Mouse (Mus musculus) midbrain, postnatal 0 days (tissue): Measurements from ENCODE around the gene Pcbp2. TPM values are rescaled to one million over a fixed set of nuclear protein-coding genes. Genes with fewer than 3 reads are reported as not detected.

Source experiments
- ATAC-seq: fragments of 200-750 bp; cut with Nextera tagmentation; 2 replicates; pipeline ENCODE4 v1.8.0; 2017; ENCODE audit warnings: moderate number of reproducible peaks, mild to moderate bottlenecking, moderate TSS enrichment, moderate library complexity; ENCODE audit not compliant: low FRiP score
- DNase-seq: peaks from one replicate; pipeline ENCODE4 v3.0.0-alpha.2; 2015; ENCODE audit warnings: low spot score
- H3K27ac ChIP-seq: fragments of 300-500 bp; sonication (generic); 2 replicates; pipeline ENCODE4 v1.5.1; 2014; ENCODE audit warnings: low read depth, mild to moderate bottlenecking, low read length, mixed read lengths
- H3K27me3 ChIP-seq: fragments of 300-500 bp; sonication (generic); 2 replicates; pipeline ENCODE4 v1.6.1; 2014; ENCODE audit warnings: low read length, control low read depth, mixed read lengths; ENCODE audit not compliant: insufficient read depth
- H3K36me3 ChIP-seq: fragments of 300-500 bp; sonication (generic); 2 replicates; pipeline ENCODE4 v1.6.1; 2014; ENCODE audit warnings: low read length, control low read depth, mixed read lengths; ENCODE audit not compliant: insufficient read depth
- H3K4me1 ChIP-seq: fragments of 300-500 bp; sonication (generic); 2 replicates; pipeline ENCODE4 v1.6.1; 2014; ENCODE audit warnings: mild to moderate bottlenecking, control low read depth, antibody characterized with exemption, low read length, mixed read lengths; ENCODE audit not compliant: insufficient read depth
- H3K4me2 ChIP-seq: fragments of 300-500 bp; sonication (generic); 2 replicates; pipeline ENCODE4 v1.6.1; 2014; ENCODE audit warnings: low read depth, mild to moderate bottlenecking, low read length, mixed read lengths; ENCODE audit not compliant: poor library complexity, severe bottlenecking
- H3K4me3 ChIP-seq: fragments of 300-500 bp; sonication (generic); 2 replicates; pipeline ENCODE4 v1.5.1; 2014; ENCODE audit warnings: low read depth, mild to moderate bottlenecking, low read length, moderate library complexity
- H3K9ac ChIP-seq: fragments of 300-500 bp; sonication (generic); replicated peaks from 2 replicates; pipeline ENCODE4 v1.6.1; 2014; ENCODE audit warnings: mild to moderate bottlenecking, low read length, moderate library complexity, mixed read lengths; ENCODE audit not compliant: poor library complexity, severe bottlenecking
- H3K9me3 ChIP-seq: fragments of 300-500 bp; sonication (generic); 2 replicates; pipeline ENCODE4 v1.6.1; 2016; ENCODE audit warnings: low read length, control low read depth
- CTCF ChIP-seq: IDR thresholded peaks from 2 replicates; pipeline ENCODE4 v1.5.1; 2016; ENCODE audit warnings: antibody characterized with exemption, mild to moderate bottlenecking
- WGBS: fragments of 180-500 bp; shearing (Covaris S2); extraction: QIAGEN DNeasy Blood & Tissue Kit; methylation state at CpG from one replicate; pipeline ENCODE4 v1.1.7; 2014; 5-methylcytosine and 5-hydroxymethylcytosine counted together
- polyA plus RNA-seq: library from polyadenylated mRNA; unstranded; fragments of >200 nt; fragmentation: Nextera tagmentation; extraction: Ambion mirVana; gene quantifications from 2 replicates; pipeline ENCODE4 v1.2.1, GENCODE M21; 2015
- total RNA-seq: library from RNA; depleted of rRNA; stranded (reverse); fragments of >200 nt; gene quantifications from 2 replicates; pipeline ENCODE4 v1.2.3, GENCODE M21; 2014

Pcbp2 gene
- total and polyA plus RNA-seq, 2 experiments from 2014 or later = 103 to 150 TPM

DNA sequence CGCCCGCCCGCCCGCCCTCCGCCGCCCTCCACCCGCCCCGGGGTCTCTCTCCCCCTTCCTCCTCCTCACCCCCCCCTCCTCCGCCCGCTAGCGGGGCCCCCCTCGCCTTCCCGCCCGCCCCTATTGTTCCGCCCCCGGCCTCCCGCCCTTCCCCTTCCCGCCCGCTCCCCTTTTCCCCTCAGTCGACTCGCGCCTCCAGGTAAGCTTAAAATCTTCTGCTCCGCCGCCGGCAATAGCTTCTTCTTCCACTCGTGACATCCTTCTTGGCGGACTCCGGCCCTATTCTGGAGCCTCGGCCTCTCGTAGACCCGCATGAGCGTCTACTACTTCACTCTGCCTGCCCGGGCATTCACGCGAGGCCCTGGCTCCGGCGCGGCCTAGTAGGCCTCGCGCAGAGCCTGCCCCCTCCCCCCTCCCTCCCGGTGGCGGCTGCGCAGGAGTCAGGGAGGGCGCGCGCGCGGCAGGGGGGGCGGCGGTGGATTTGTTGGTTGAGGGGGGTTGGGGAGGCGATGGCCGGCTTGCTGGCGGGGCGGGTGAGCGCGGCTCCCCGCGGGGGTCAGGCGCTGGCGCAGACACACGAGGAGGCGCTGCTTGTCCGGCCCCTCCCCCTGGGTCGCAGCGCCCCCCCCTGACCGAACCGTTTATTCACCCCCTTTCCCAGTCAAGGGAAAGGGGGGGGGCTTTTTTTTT is 411 bp downstream of the Pcbp2 start:
- DNase-seq = peak; percentile 89
- peak overlapping the region; percentile 87 for H3K9ac ChIP-seq
- H3K9me3 ChIP-seq = no peaks in the 10 kb centered on the region
- 1% methylated on average over 35 of the region's 67 CpGs for WGBS
- no peaks in the 10 kb centered on the region for H3K4me1 ChIP-seq
- peaks cover 5% of the 10 kb centered on the region; the same call in 1 of the 2 replicates for H3K36me3 ChIP-seq
- peak; percentile 82 for ATAC-seq
- peak overlapping the region; percentile 98 for H3K27ac ChIP-seq
- peak; percentile 13; the same call in 1 of the 2 replicates for TF ChIP-seq CTCF
- peak overlapping the region; percentile 56 for H3K4me2 ChIP-seq
- H3K27me3 ChIP-seq = no peaks in the 10 kb centered on the region
- H3K4me3 ChIP-seq = peak overlapping the region; percentile 87

DNA sequence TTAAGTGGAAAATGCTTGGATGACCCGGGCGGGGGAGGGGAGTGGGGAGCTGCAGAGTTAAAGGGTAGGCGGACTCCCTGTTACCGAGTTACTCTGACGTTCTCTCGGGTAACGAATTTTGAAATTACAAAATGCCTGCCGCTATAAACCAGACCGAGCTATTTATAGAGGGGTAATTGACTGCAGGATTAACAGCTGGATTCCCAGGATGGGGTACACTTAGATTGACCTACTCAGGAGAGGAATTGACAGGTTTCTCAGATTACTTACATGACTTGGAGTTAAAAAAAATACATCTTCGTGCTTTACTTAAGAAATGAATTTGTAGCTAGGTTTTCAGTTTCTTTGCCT is 931 bp downstream of the Pcbp2 start:
- under 1% methylated on average over 10 of the region's 10 CpGs for WGBS
- DNase-seq = no peak
- H3K9me3 ChIP-seq = no peaks in the 10 kb centered on the region

DNA sequence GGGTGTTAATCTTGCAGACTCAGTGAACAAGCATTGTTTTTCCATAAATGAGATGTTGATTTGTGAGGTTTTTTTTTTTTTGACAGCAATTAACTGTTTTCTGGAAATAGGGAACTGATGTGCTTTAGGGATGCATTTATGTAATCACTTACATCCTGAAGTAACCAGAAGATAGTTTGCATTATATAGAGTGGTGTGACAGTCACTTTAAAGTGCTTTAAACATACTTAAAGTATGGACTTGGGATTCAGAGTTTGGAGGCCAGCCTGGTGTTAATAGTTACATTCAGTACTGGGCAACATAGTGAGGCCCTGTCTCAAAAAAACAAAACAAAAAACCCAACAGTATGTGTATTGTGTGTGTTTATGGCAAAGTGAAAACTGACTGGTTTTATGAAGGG is 1.4 kb downstream of the Pcbp2 start:
- Histone ChIP-seq H3K4me2 (peak overlapping the region; percentile 56), H3K9me3 (no peaks in the 10 kb centered on the region), H3K27ac (no peak overlapping the region), H3K27me3 (no peaks in the 10 kb centered on the region), H3K4me3 (peak overlapping the region; percentile 87), H3K4me1 (no peaks in the 10 kb centered on the region), H3K9ac (no peak overlapping the region), H3K36me3 (peaks cover 13% of the 10 kb centered on the region)
- ATAC-seq (no peak), DNase-seq (no peak)
- TF ChIP-seq CTCF = no peak

More for the DNA sequence above, 931 bp downstream of the Pcbp2 start:
- Histone ChIP-seq H3K9ac (peak overlapping the region; percentile 87), H3K4me2 (peak overlapping the region; percentile 56), H3K27ac (peak overlapping the region; percentile 98), H3K27me3 (no peaks in the 10 kb centered on the region), H3K36me3 (peaks cover 9% of the 10 kb centered on the region; the same call in 1 of the 2 replicates), H3K4me1 (no peaks in the 10 kb centered on the region), H3K4me3 (peak overlapping the region; percentile 87)
- TF ChIP-seq CTCF = no peak
- ATAC-seq = no peak

DNA sequence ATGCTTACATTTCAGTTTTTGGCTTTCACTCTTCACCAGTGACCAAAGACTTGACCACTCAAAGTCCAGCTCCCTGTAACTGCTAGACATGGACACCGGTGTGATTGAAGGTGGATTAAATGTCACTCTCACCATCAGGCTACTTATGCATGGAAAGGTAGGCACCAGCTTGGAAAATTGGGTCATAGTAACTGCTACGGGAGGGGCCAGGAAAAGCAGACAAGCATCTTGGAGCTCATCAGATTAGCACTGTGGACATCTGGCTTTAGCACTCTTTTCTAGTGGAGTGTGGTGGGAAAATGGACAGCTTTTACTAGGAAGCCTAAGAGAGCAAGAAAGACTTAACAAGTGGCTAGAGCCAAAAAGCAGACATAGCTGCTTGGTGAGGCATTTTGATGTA is 2.9 kb downstream of the Pcbp2 start:
- TF ChIP-seq CTCF = no peak
- DNase-seq = no peak

DNA sequence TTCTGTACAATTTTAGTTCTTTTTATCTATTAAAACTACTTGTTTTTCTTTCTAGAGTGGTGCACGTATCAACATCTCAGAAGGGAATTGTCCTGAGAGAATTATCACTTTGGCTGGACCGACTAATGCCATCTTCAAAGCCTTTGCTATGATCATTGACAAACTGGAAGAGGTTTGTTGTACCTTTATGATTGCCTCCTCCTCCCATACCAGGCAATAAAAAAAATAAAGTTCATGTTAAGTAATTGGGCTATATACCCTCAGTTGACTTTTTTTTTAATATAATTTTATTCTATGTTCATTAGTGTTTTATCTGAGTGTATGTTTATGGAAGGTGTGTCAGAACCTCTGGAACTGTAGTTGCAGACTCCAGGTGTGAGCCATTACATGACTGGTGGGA is 4.2 kb downstream of the Pcbp2 start:
- ATAC-seq = no peak
- no peaks in the 10 kb centered on the region for H3K4me1 ChIP-seq
- H3K4me2 ChIP-seq = no peak overlapping the region
- no peak for DNase-seq
- H3K36me3 ChIP-seq = peaks cover 26% of the 10 kb centered on the region
- WGBS = 93% methylated on average over 2 of the region's 2 CpGs
- no peak overlapping the region for H3K9ac ChIP-seq
- H3K9me3 ChIP-seq = no peaks in the 10 kb centered on the region
- no peak overlapping the region for H3K27ac ChIP-seq
- no peak overlapping the region for H3K4me3 ChIP-seq
- no peaks in the 10 kb centered on the region for H3K27me3 ChIP-seq
- TF ChIP-seq CTCF = no peak

More for the DNA sequence above, 2.9 kb downstream of the Pcbp2 start:
- WGBS = 48% methylated on average over 2 of the region's 2 CpGs
- Histone ChIP-seq H3K4me1 (no peaks in the 10 kb centered on the region), H3K4me2 (no peak overlapping the region), H3K9ac (no peak overlapping the region), H3K27ac (no peak overlapping the region), H3K27me3 (no peaks in the 10 kb centered on the region), H3K4me3 (no peak overlapping the region), H3K36me3 (peaks cover 19% of the 10 kb centered on the region), H3K9me3 (no peaks in the 10 kb centered on the region)
- no peak for ATAC-seq

DNA sequence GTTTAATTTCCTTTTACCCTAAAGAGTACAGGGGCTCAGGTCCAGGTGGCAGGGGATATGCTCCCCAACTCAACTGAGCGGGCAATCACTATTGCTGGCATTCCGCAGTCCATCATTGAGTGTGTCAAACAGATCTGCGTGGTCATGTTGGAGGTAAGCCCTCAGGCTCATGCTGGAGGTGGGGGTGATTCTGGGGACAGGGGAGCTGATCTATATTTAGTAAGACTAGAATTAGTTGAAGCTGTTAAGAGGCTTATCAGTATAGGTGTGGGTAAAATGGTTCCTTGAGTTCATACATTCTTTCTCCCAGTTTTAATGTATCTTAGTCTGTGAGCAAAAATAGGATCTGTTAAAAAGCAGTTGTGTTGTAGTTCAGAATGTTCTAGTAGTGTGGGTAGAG is 12.8 kb downstream of the Pcbp2 start:
- Histone ChIP-seq H3K4me2 (no peak overlapping the region), H3K4me1 (no peaks in the 10 kb centered on the region), H3K27ac (no peak overlapping the region), H3K27me3 (no peaks in the 10 kb centered on the region), H3K9ac (no peak overlapping the region), H3K4me3 (no peak overlapping the region), H3K9me3 (no peaks in the 10 kb centered on the region), H3K36me3 (peaks cover 40% of the 10 kb centered on the region)
- 89% methylated on average over 3 of the region's 3 CpGs for WGBS
- no peak for TF ChIP-seq CTCF
- DNase-seq (no peak), ATAC-seq (no peak)
